Mouse (Mus musculus) ES-E14 (cell line): ENCODE data around the gene Cd163l1.

Experiments used
- MAFK ChIP-seq: IDR thresholded peaks from 2 replicates; pipeline ENCODE4 v1.6.1; 2014; ENCODE audit warnings: mild to moderate bottlenecking, low read depth, low read length, inconsistent platforms; ENCODE audit not compliant: insufficient read depth
- ZC3H11A ChIP-seq: IDR thresholded peaks from 2 replicates; pipeline ENCODE4 v1.6.1; 2012; ENCODE audit warnings: low read depth, mild to moderate bottlenecking, inconsistent platforms, low read length, borderline replicate concordance
- ZNF384 ChIP-seq: IDR thresholded peaks from 2 replicates; pipeline ENCODE4 v1.6.1; 2012; ENCODE audit warnings: low read depth, low read length, inconsistent platforms

DNA sequence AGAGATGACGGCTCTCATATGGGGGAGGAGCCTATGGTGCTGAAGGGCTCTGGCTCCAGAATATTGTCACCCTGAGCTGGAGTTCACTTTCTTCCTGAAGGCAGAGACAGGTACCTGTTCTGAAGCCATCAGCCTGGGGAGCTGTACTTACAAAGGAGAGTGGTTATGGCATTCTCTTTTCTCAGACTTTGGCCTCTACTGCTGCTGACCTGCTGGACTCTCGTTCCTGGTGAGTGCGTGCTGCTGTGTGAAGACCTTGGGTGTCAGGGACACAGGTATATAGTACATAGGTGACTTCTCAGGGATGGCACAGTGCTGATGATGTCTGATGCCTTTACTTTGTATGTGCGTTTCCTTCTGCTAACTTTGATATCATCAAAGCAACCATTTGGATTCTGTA lies 29.1 kb downstream of the Cd163l1 start, which contains the start of gene 5830411N06Rik:
- TF ChIP-seq MAFK (no peak), ZC3H11A (no peak), ZNF384 (no peak)
